Mouse (Mus musculus) MEL (cell line): ENCODE data around the gene Trio. TPM values are rescaled to one million over a fixed set of nuclear protein-coding genes. Genes with fewer than 3 reads are reported as not detected.

ENCODE experiments used
- DNase-seq: peaks from one replicate; pipeline ENCODE4 v3.0.0; 2011; ENCODE audit warnings: low read depth, low spot score
- H3K27ac ChIP-seq: 2 replicates; pipeline ENCODE4 v1.5.1; 2012; ENCODE audit warnings: low read depth, mild to moderate bottlenecking, control low read depth, low read length, moderate library complexity; ENCODE audit not compliant: control insufficient read depth
- H3K27me3 ChIP-seq, 2 experiments: fragments of 150-350 bp in 1 of 2; sonication (generic) in 1 of 2; 2 replicates each; pipeline ENCODE4 v1.6.1; 2012; ENCODE audit warnings: low read length in 2 of 2, mild to moderate bottlenecking in 2 of 2, improper control_type of control experiment in 1 of 2, moderate library complexity in 1 of 2; ENCODE audit not compliant: insufficient read depth in 2 of 2, control insufficient read depth in 1 of 2
- H3K36me3 ChIP-seq, 2 experiments: 2 replicates each; pipeline ENCODE4 v1.6.1; 2012 to 2014; ENCODE audit warnings: low read length in 2 of 2, improper control_type of control experiment in 1 of 2, inconsistent platforms in 1 of 2, mild to moderate bottlenecking in 1 of 2; ENCODE audit not compliant: insufficient read depth in 2 of 2, control insufficient read depth in 1 of 2
- H3K4me1 ChIP-seq, 2 experiments: fragments of 150-350 bp in 1 of 2; sonication (generic) in 1 of 2; 2 replicates each; pipeline ENCODE4 v1.6.1; 2012; ENCODE audit warnings: low read length in 2 of 2, improper control_type of control experiment in 1 of 2, mild to moderate bottlenecking in 1 of 2; ENCODE audit not compliant: insufficient read depth in 2 of 2, control insufficient read depth in 1 of 2
- H3K4me3 ChIP-seq, 2 experiments: fragments of 150-350 bp in 1 of 2; sonication (generic) in 1 of 2; 2 replicates each; pipeline ENCODE4 v1.5.1; 2012; ENCODE audit warnings: low read depth in 2 of 2, low read length in 2 of 2, mild to moderate bottlenecking in 2 of 2, moderate library complexity in 2 of 2, control low read depth in 1 of 2, improper control_type of control experiment in 1 of 2; ENCODE audit not compliant: control insufficient read depth in 1 of 2, insufficient read depth in 1 of 2
- H3K79me2 ChIP-seq: 2 replicates; pipeline ENCODE4 v1.6.1; 2012; ENCODE audit warnings: mild to moderate bottlenecking, low read length, moderate library complexity; ENCODE audit not compliant: control insufficient read depth, poor library complexity, insufficient read depth
- H3K9ac ChIP-seq: 2 replicates; pipeline ENCODE4 v1.6.1; 2012; ENCODE audit warnings: low read depth, mild to moderate bottlenecking, control low read depth, low read length, moderate library complexity; ENCODE audit not compliant: control insufficient read depth, poor library complexity, severe bottlenecking
- H3K9me3 ChIP-seq: fragments of 150-350 bp; sonication (generic); replicated peaks from 2 replicates; pipeline ENCODE4 v1.6.1; 2012; ENCODE audit warnings: mild to moderate bottlenecking, low read length, improper control_type of control experiment, moderate library complexity; ENCODE audit not compliant: insufficient read depth
- BHLHE40 ChIP-seq: IDR thresholded peaks from 2 replicates; pipeline ENCODE4 v1.6.1; 2012; ENCODE audit warnings: low read depth, mild to moderate bottlenecking, inconsistent platforms, low read length, improper control_type of control experiment, borderline replicate concordance
- CHD1 ChIP-seq: IDR thresholded peaks from 2 replicates; pipeline ENCODE4 v1.6.1; 2012; ENCODE audit warnings: low read depth, mild to moderate bottlenecking, inconsistent platforms, low read length, improper control_type of control experiment
- ELF1 ChIP-seq: IDR thresholded peaks from 2 replicates; pipeline ENCODE4 v1.6.1; 2014; ENCODE audit warnings: low read depth, mild to moderate bottlenecking, inconsistent platforms, low read length, improper control_type of control experiment, moderate library complexity
- GABPA ChIP-seq: IDR thresholded peaks from 2 replicates; pipeline ENCODE4 v1.6.1; 2012; ENCODE audit warnings: low read depth, mild to moderate bottlenecking, inconsistent platforms, low read length, improper control_type of control experiment, moderate library complexity
- JUND ChIP-seq: IDR thresholded peaks from 2 replicates; pipeline ENCODE4 v1.6.1; 2011; ENCODE audit warnings: low read depth, mild to moderate bottlenecking, improper control_type of control experiment, low read length
- NELFE ChIP-seq: IDR thresholded peaks from 2 replicates; pipeline ENCODE4 v1.6.1; 2011; ENCODE audit warnings: low read depth, low read length, improper control_type of control experiment
- NRF1 ChIP-seq: IDR thresholded peaks from 2 replicates; pipeline ENCODE4 v1.6.1; 2014; ENCODE audit warnings: low read depth, mild to moderate bottlenecking, inconsistent platforms, low read length, improper control_type of control experiment, moderate library complexity; ENCODE audit not compliant: poor library complexity, insufficient read depth, severe bottlenecking
- POLR2AphosphoS2 ChIP-seq: IDR thresholded peaks from 2 replicates; pipeline ENCODE4 v1.6.1; 2011; ENCODE audit warnings: low read length, improper control_type of control experiment
- RAD21 ChIP-seq: IDR thresholded peaks from 2 replicates; pipeline ENCODE4 v1.6.1; 2011; ENCODE audit warnings: mild to moderate bottlenecking, low read depth, low read length, improper control_type of control experiment
- SMC3 ChIP-seq: IDR thresholded peaks from 2 replicates; pipeline ENCODE4 v1.6.1; 2011; ENCODE audit warnings: low read depth, low read length, improper control_type of control experiment
- TAL1 ChIP-seq: IDR thresholded peaks from 2 replicates; pipeline ENCODE4 v1.6.1; 2012; ENCODE audit warnings: mild to moderate bottlenecking, inconsistent platforms, low read length, moderate library complexity, mixed read lengths
- UBTF ChIP-seq: IDR thresholded peaks from 2 replicates; pipeline ENCODE4 v1.6.1; 2012; ENCODE audit warnings: low read depth, mild to moderate bottlenecking, inconsistent platforms, low read length, improper control_type of control experiment, moderate library complexity, borderline replicate concordance; ENCODE audit not compliant: insufficient read depth
- USF1 ChIP-seq: IDR thresholded peaks from 2 replicates; pipeline ENCODE4 v1.6.1; 2014; ENCODE audit warnings: low read depth, mild to moderate bottlenecking, inconsistent platforms, low read length, improper control_type of control experiment, moderate library complexity
- USF2 ChIP-seq, 2 experiments: IDR thresholded peaks; 2 replicates each; pipeline ENCODE4 v1.6.1; 2011 to 2012; ENCODE audit warnings: improper control_type of control experiment in 2 of 2, low read length in 2 of 2, borderline replicate concordance in 1 of 2, inconsistent platforms in 1 of 2, low read depth in 1 of 2, mild to moderate bottlenecking in 1 of 2; ENCODE audit not compliant: insufficient read depth in 1 of 2
- ZC3H11A ChIP-seq: IDR thresholded peaks from 2 replicates; pipeline ENCODE4 v1.6.1; 2012; ENCODE audit warnings: low read depth, mild to moderate bottlenecking, inconsistent platforms, low read length, improper control_type of control experiment
- ZMIZ1 ChIP-seq: IDR thresholded peaks from 2 replicates; pipeline ENCODE4 v1.6.1; 2012; ENCODE audit warnings: low read depth, mild to moderate bottlenecking, inconsistent platforms, low read length, improper control_type of control experiment, moderate library complexity
- polyA plus RNA-seq, 2 experiments: library from polyadenylated mRNA; stranded (reverse) in 1 of 2; unstranded in 1 of 2; fragments of >175 nt in 1 of 2; fragments of >200 nt in 1 of 2; gene quantifications; 2 replicates each; pipeline versions ENCODE4 v1.2.1 to v1.2.4; 2012; ENCODE audit warnings: low replicate concordance in 2 of 2, low read depth in 1 of 2; ENCODE audit not compliant: insufficient read length in 2 of 2, insufficient read depth in 1 of 2, missing spikeins in 1 of 2
- total RNA-seq: library from RNA; depleted of rRNA; stranded (reverse); fragments of 300-350 nt; gene quantifications from 2 replicates; pipeline ENCODE4 v1.2.3, GENCODE M21; 2012

The Trio gene
- total and polyA plus RNA-seq, 3 experiments, result 0.91 to 1.1 TPM; not detected in 1

DNA sequence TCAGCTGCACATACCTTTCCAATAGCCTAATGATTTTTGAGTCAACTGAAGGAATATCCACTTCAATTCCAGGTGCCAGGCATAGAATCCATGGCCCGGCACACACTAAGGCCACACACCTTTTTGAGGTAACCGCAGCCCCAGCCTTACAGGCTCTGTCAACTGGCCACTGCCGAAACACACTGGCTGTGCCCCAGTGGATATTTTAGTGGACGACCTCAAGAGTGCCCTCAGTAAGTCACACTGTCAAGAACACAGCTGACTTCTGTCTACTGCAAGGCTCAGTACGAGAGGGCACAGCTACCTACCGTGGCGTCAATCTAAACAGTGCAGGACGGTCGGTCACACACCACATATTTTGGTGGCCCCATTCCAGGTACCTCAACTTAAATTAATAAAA, 114.5 kb downstream of the Trio start (continued):
- no peak for TF ChIP-seq ZC3H11A
- TF ChIP-seq UBTF, result no peak

- DNase-seq, result no peak
- Histone ChIP-seq H3K27ac (no peak overlapping the region), H3K36me3 (no peaks in the 10 kb centered on the region), H3K9ac (no peak overlapping the region), H3K4me3 (no peak overlapping the region), H3K27me3 (no peaks in the 10 kb centered on the region), H3K79me2 (no peaks in the 10 kb centered on the region), H3K9me3 (no peaks in the 10 kb centered on the region), H3K4me1 (no peaks in the 10 kb centered on the region)
- TF ChIP-seq UBTF (no peak), ELF1 (no peak), NELFE (no peak), TAL1 (no peak), RAD21 (no peak), GABPA (no peak), USF2 (IDR thresholded peaks at IDR 0.05; ENCODE audit: borderline replicate concordance in 1 of 2, insufficient read depth in 1 of 2, low read depth in 1 of 2, low read length in 2 of 2) (no peak), BHLHE40 (no peak), ZMIZ1 (no peak), JUND (no peak), USF1 (no peak), CHD1 (no peak), POLR2AphosphoS2 (no peak)
Measured at GRCm38 (mm10) chr15:27910179-27910578, 115.5 kb downstream of the Trio start.

- Histone ChIP-seq H3K4me1 (no peaks in the 10 kb centered on the region), H3K4me3 (no peak overlapping the region), H3K27me3 (no peaks in the 10 kb centered on the region), H3K9ac (no peak overlapping the region), H3K79me2 (no peaks in the 10 kb centered on the region), H3K36me3 (no peaks in the 10 kb centered on the region), H3K9me3 (no peaks in the 10 kb centered on the region), H3K27ac (no peak overlapping the region)
- no peak for TF ChIP-seq SMC3
- TF ChIP-seq NRF1, result no peak
- no peak for DNase-seq
Measured at GRCm38 (mm10) chr15:27907649-27908048, 118.0 kb downstream of the Trio start.
